Mouse (Mus musculus) lung, postnatal 0 days (tissue): ENCODE results near the gene Folh1.
"Not testable (repeated sequence)": the region's sequence is repeated elsewhere in the genome, so short reads cannot be mapped to it uniquely, and the experiment has no call there.

ENCODE experiments used
- CTCF ChIP-seq: IDR thresholded peaks from 2 replicates; pipeline ENCODE4 v1.5.1; 2016; ENCODE audit warnings: antibody characterized with exemption, mild to moderate bottlenecking
- EP300 ChIP-seq: IDR thresholded peaks from 2 replicates; pipeline ENCODE4 v1.6.1; 2016; ENCODE audit warnings: antibody characterized with exemption, mild to moderate bottlenecking, control low read depth

DNA sequence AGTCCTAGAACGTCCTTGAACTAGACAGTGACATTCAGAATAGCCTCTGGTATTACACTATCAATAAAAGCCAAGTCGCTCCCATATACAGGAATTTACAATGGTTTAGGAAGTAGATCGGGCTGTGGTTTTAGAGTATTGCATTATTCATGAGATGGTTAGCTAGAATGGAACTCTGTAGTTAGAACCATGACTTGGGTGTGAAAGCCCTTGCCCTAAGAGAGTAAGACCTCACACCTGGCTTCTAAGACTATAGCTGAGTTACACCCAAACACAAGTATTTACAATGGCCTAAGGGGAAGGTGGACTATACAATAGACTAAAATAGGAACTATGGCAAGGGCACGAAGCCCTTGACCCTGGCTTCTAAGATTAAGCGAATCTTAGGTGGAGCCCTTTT, 39.5 kb upstream of the Folh1 start:
- not testable (repeated sequence) for TF ChIP-seq CTCF, EP300
